Mouse (Mus musculus): ENCODE measurements around the gene Gm9639. TPM values are rescaled to one million over a fixed set of nuclear protein-coding genes. Genes with fewer than 3 reads are reported as not detected.

Gm9639 gene
- polyA plus RNA-seq, 1 experiment from 2014 or later, result not detected

Other genes with a start within 250 kb of the Gm9639 start
- gene Pttg1ip, start 213.4 kb downstream of the Gm9639 start, polyA plus RNA-seq (2015; fragmentation: Nextera tagmentation; extraction: Ambion mirVana), result 127 and 132 TPM in 2 replicates
- gene Sumo3, start 189.0 kb downstream of the Gm9639 start, polyA plus RNA-seq (2015; fragmentation: Nextera tagmentation; extraction: Ambion mirVana), result 157 and 170 TPM in 2 replicates
- 4.6 TPM in 1 of 2 replicates, not detected in the other for gene Gm49325, start 188.9 kb downstream of the Gm9639 start, polyA plus RNA-seq (2015; fragmentation: Nextera tagmentation; extraction: Ambion mirVana)
- 85.4 and 91.0 TPM in 2 replicates for gene Ube2g2, start 172.8 kb downstream of the Gm9639 start, polyA plus RNA-seq (2015; fragmentation: Nextera tagmentation; extraction: Ambion mirVana)
- 0.10 and 0.28 TPM in 2 replicates for gene Tspear, start 108.5 kb downstream of the Gm9639 start, polyA plus RNA-seq (2015; fragmentation: Nextera tagmentation; extraction: Ambion mirVana)
- gene Gm19402, start 104.3 kb downstream of the Gm9639 start, polyA plus RNA-seq (2015; fragmentation: Nextera tagmentation; extraction: Ambion mirVana), result not detected in 2 replicates
- gene Gm9508, start 97.8 kb downstream of the Gm9639 start, polyA plus RNA-seq (2015; fragmentation: Nextera tagmentation; extraction: Ambion mirVana), result not detected in 2 replicates
- not detected in 2 replicates for gene Gm10272, start 88.5 kb downstream of the Gm9639 start, polyA plus RNA-seq (2015; fragmentation: Nextera tagmentation; extraction: Ambion mirVana)
- gene Gm10024, start 83.6 kb downstream of the Gm9639 start, polyA plus RNA-seq (2015; fragmentation: Nextera tagmentation; extraction: Ambion mirVana), result not detected in 2 replicates
- gene Gm10142, start 79.3 kb downstream of the Gm9639 start, polyA plus RNA-seq (2015; fragmentation: Nextera tagmentation; extraction: Ambion mirVana), result not detected in 2 replicates
- gene Krtap12-1, start 74.5 kb downstream of the Gm9639 start, polyA plus RNA-seq (2015; fragmentation: Nextera tagmentation; extraction: Ambion mirVana), result not detected in 2 replicates
- gene Gm10100, start 68.6 kb downstream of the Gm9639 start, polyA plus RNA-seq (2015; fragmentation: Nextera tagmentation; extraction: Ambion mirVana), result not detected in 2 replicates
- gene Gm18596, start 52.4 kb downstream of the Gm9639 start, polyA plus RNA-seq (2015; fragmentation: Nextera tagmentation; extraction: Ambion mirVana), result not detected in 2 replicates
- not detected in 2 replicates for gene Gm9736, start 43.7 kb downstream of the Gm9639 start, polyA plus RNA-seq (2015; fragmentation: Nextera tagmentation; extraction: Ambion mirVana)
- not detected in 2 replicates for gene Gm3233, start 35.4 kb downstream of the Gm9639 start, polyA plus RNA-seq (2015; fragmentation: Nextera tagmentation; extraction: Ambion mirVana)
- gene Gm3238, start 23.8 kb downstream of the Gm9639 start, polyA plus RNA-seq (2015; fragmentation: Nextera tagmentation; extraction: Ambion mirVana), result not detected in 2 replicates
- not detected in 2 replicates for gene Gm7138, start 18.1 kb downstream of the Gm9639 start, polyA plus RNA-seq (2015; fragmentation: Nextera tagmentation; extraction: Ambion mirVana)
- not detected in 2 replicates for gene Gm3250, start 12.5 kb downstream of the Gm9639 start, polyA plus RNA-seq (2015; fragmentation: Nextera tagmentation; extraction: Ambion mirVana)
- not detected in 2 replicates for gene Gm7137, start 6.9 kb downstream of the Gm9639 start, polyA plus RNA-seq (2015; fragmentation: Nextera tagmentation; extraction: Ambion mirVana)
- gene Gm19668, start 4.1 kb upstream of the Gm9639 start, polyA plus RNA-seq (2015; fragmentation: Nextera tagmentation; extraction: Ambion mirVana), result not detected in 2 replicates
- gene Gm9507, start 16.8 kb upstream of the Gm9639 start, polyA plus RNA-seq (2015; fragmentation: Nextera tagmentation; extraction: Ambion mirVana), result not detected in 2 replicates
- not detected in 2 replicates for gene Gm2696, start 19.6 kb upstream of the Gm9639 start, polyA plus RNA-seq (2015; fragmentation: Nextera tagmentation; extraction: Ambion mirVana)
- not detected in 2 replicates for gene Krtap10-4, start 32.0 kb upstream of the Gm9639 start, polyA plus RNA-seq (2015; fragmentation: Nextera tagmentation; extraction: Ambion mirVana)
- not detected in 2 replicates for gene Krtap10-10, start 40.9 kb upstream of the Gm9639 start, polyA plus RNA-seq (2015; fragmentation: Nextera tagmentation; extraction: Ambion mirVana)
- not detected in 2 replicates for gene Gm36176, start 51.7 kb upstream of the Gm9639 start, polyA plus RNA-seq (2015; fragmentation: Nextera tagmentation; extraction: Ambion mirVana)
- gene Gm10318, start 57.8 kb upstream of the Gm9639 start, polyA plus RNA-seq (2015; fragmentation: Nextera tagmentation; extraction: Ambion mirVana), result not detected in 2 replicates
- gene Gm3285, start 66.9 kb upstream of the Gm9639 start, polyA plus RNA-seq (2015; fragmentation: Nextera tagmentation; extraction: Ambion mirVana), result not detected in 2 replicates
- gene Lrrc3, start 107.5 kb upstream of the Gm9639 start, polyA plus RNA-seq (2015; fragmentation: Nextera tagmentation; extraction: Ambion mirVana), result 1.2 and 1.4 TPM in 2 replicates
- gene Trpm2, start 175.5 kb upstream of the Gm9639 start, polyA plus RNA-seq (2015; fragmentation: Nextera tagmentation; extraction: Ambion mirVana), result 2.6 and 3.4 TPM in 2 replicates
- 19.4 and 20.9 TPM in 2 replicates for gene 1810043G02Rik, start 183.4 kb upstream of the Gm9639 start, polyA plus RNA-seq (2015; fragmentation: Nextera tagmentation; extraction: Ambion mirVana)
- gene Pfkl, start 215.0 kb upstream of the Gm9639 start, polyA plus RNA-seq (2015; fragmentation: Nextera tagmentation; extraction: Ambion mirVana), result 203 and 219 TPM in 2 replicates
- gene Dnmt3l, start 246.9 kb upstream of the Gm9639 start, polyA plus RNA-seq (2015; fragmentation: Nextera tagmentation; extraction: Ambion mirVana), result 0.13 TPM in 1 of 2 replicates, not detected in the other
- 1.3 and 3.0 TPM in 2 replicates for gene Aire, start 248.5 kb upstream of the Gm9639 start, polyA plus RNA-seq (2015; fragmentation: Nextera tagmentation; extraction: Ambion mirVana)